Mouse (Mus musculus) ES-E14 (cell line): ENCODE data around the gene Olfr1388.

ENCODE experiments used
- CHD2 ChIP-seq: IDR thresholded peaks from 2 replicates; pipeline ENCODE4 v1.6.1; 2014; ENCODE audit warnings: mild to moderate bottlenecking, low read depth, low read length, inconsistent platforms
- MAFK ChIP-seq: IDR thresholded peaks from 2 replicates; pipeline ENCODE4 v1.6.1; 2014; ENCODE audit warnings: mild to moderate bottlenecking, low read depth, low read length, inconsistent platforms; ENCODE audit not compliant: insufficient read depth
- ZC3H11A ChIP-seq: IDR thresholded peaks from 2 replicates; pipeline ENCODE4 v1.6.1; 2012; ENCODE audit warnings: low read depth, mild to moderate bottlenecking, inconsistent platforms, low read length, borderline replicate concordance
- ZNF384 ChIP-seq: IDR thresholded peaks from 2 replicates; pipeline ENCODE4 v1.6.1; 2012; ENCODE audit warnings: low read depth, low read length, inconsistent platforms

GRCm38 (mm10) chr11:49485973-49486372 lies 49.5 kb downstream of the Olfr1388 start:
- TF ChIP-seq CHD2 (no peak), MAFK (no peak), ZC3H11A (no peak), ZNF384 (no peak)
